Mouse (Mus musculus) spleen, embryonic (tissue): ENCODE data around the gene Macrod1.

Experiments used
- CTCF ChIA-PET: fragments of 350-600 bp; sonication (Branson Sonifier 250); formaldehyde crosslinking; loops from one replicate; lab custom pipeline; 2022; lab: Charles Lee

Gene Macrod1

GRCm38 (mm10) chr19:7078271-7078670 is 21.7 kb downstream of the Macrod1 start:
- CTCF ChIA-PET: no interaction called here

- CTCF ChIA-PET: no interaction called here
Measured at GRCm38 (mm10) chr19:7081516-7082266, 25.1 kb downstream of the Macrod1 start.

GRCm38 (mm10) chr19:7083035-7083794 is 26.6 kb downstream of the Macrod1 start:
- CTCF ChIA-PET: no interaction called here

GRCm38 (mm10) chr19:7084734-7085133 is 28.1 kb downstream of the Macrod1 start:
- CTCF ChIA-PET: no interaction called here

GRCm38 (mm10) chr19:7088558-7088957 is 31.9 kb downstream of the Macrod1 start:
- CTCF ChIA-PET: no interaction called here

GRCm38 (mm10) chr19:7089050-7089449 is 32.4 kb downstream of the Macrod1 start:
- CTCF ChIA-PET: no interaction called here

- CTCF ChIA-PET: no interaction called here
Measured at GRCm38 (mm10) chr19:7089842-7090251, 33.2 kb downstream of the Macrod1 start.

GRCm38 (mm10) chr19:7090369-7091064 is 33.9 kb downstream of the Macrod1 start:
- CTCF ChIA-PET: interaction anchor here (0.5 kb wide), 1 partner anchor 1686 kb away, joined by 3 read pairs; no protein-coding TSS in a partner anchor

- CTCF ChIA-PET: no interaction called here
Measured at GRCm38 (mm10) chr19:7091448-7092050, 34.9 kb downstream of the Macrod1 start.

GRCm38 (mm10) chr19:7092756-7093155 is 36.1 kb downstream of the Macrod1 start:
- CTCF ChIA-PET: no interaction called here

GRCm38 (mm10) chr19:7099620-7100155 is 43.1 kb downstream of the Macrod1 start:
- CTCF ChIA-PET: interaction anchor here (0.7 kb wide), 1 partner anchor 35 kb away, joined by 4 read pairs; no protein-coding TSS in a partner anchor

GRCm38 (mm10) chr19:7102039-7102438 is 45.4 kb downstream of the Macrod1 start:
- CTCF ChIA-PET: no interaction called here

- CTCF ChIA-PET: interaction anchor here (0.6 kb wide), 1 partner anchor 30 kb away, joined by 3 read pairs; no protein-coding TSS in a partner anchor
Measured at GRCm38 (mm10) chr19:7103349-7103992, 46.9 kb downstream of the Macrod1 start.

- CTCF ChIA-PET: interaction anchor here (0.6 kb wide), 1 partner anchor 31 kb away, joined by 3 read pairs; no protein-coding TSS in a partner anchor
Measured at GRCm38 (mm10) chr19:7103993-7104401, 47.4 kb downstream of the Macrod1 start.

GRCm38 (mm10) chr19:7105544-7105943 is 48.9 kb downstream of the Macrod1 start, which contains the start of gene Flrt1:
TSS of gene Flrt1 (minus strand) at chr19:7105729.
- CTCF ChIA-PET: interaction anchor here (0.7 kb wide), 1 partner anchor 11 kb away, joined by 9 read pairs; no protein-coding TSS in a partner anchor

- CTCF ChIA-PET: no interaction called here
Measured at GRCm38 (mm10) chr19:7106566-7106965, 50.0 kb downstream of the Macrod1 start.

GRCm38 (mm10) chr19:7107174-7107573 is 50.6 kb downstream of the Macrod1 start:
- CTCF ChIA-PET: no interaction called here

- CTCF ChIA-PET: no interaction called here
Measured at GRCm38 (mm10) chr19:7108114-7108905, 51.7 kb downstream of the Macrod1 start.

- CTCF ChIA-PET: no interaction called here
Measured at GRCm38 (mm10) chr19:7110097-7110496, 53.5 kb downstream of the Macrod1 start.

GRCm38 (mm10) chr19:7110875-7111274 is 54.3 kb downstream of the Macrod1 start:
- CTCF ChIA-PET: no interaction called here
